Mouse (Mus musculus) myocyte (in vitro differentiated cells): ENCODE measurements around the gene Arhgef3. TPM values are rescaled to one million over a fixed set of nuclear protein-coding genes. Genes with fewer than 3 reads are reported as not detected.

ENCODE experiments used
- H3K27me3 ChIP-seq: one replicate; pipeline ENCODE4 v1.6.1; 2011; ENCODE audit not compliant: control insufficient read depth, insufficient read depth, insufficient read length
- H3K36me3 ChIP-seq: one replicate; pipeline ENCODE4 v1.6.1; 2011; ENCODE audit not compliant: control insufficient read depth, insufficient read depth
- H3K4me2 ChIP-seq: one replicate; pipeline ENCODE4 v1.6.1; 2011; ENCODE audit warnings: low read depth, control low read depth
- H3K4me3 ChIP-seq: one replicate; pipeline ENCODE4 v1.5.1; 2011; ENCODE audit warnings: mild to moderate bottlenecking, control low read depth, moderate library complexity
- H3K79me2 ChIP-seq: one replicate; pipeline ENCODE4 v1.6.1; 2011; ENCODE audit not compliant: control insufficient read depth, insufficient read depth
- H3ac ChIP-seq: one replicate; pipeline ENCODE4 v1.6.1; 2011; ENCODE audit not compliant: control insufficient read depth, insufficient read length
- CEBPB ChIP-seq: IDR thresholded peaks from 2 replicates; pipeline ENCODE4 v1.6.1; 2011; ENCODE audit warnings: mild to moderate bottlenecking, moderate library complexity; ENCODE audit not compliant: poor library complexity, insufficient read depth, severe bottlenecking
- E2F4 ChIP-seq: IDR thresholded peaks from one replicate; pipeline ENCODE4 v1.6.1; 2011; ENCODE audit warnings: mild to moderate bottlenecking, control low read depth, moderate library complexity; ENCODE audit not compliant: insufficient read depth
- MAX ChIP-seq: IDR thresholded peaks from one replicate; pipeline ENCODE4 v1.6.1; 2011; ENCODE audit warnings: low read depth, mild to moderate bottlenecking, control low read depth
- MYOD1 ChIP-seq, 3 experiments: IDR thresholded peaks; one replicate each; pipeline ENCODE4 v1.6.1; 2011; ENCODE audit warnings: control low read depth in 2 of 3, low read depth in 2 of 3, mild to moderate bottlenecking in 2 of 3, moderate library complexity in 1 of 3; ENCODE audit not compliant: insufficient read length in 2 of 3, control insufficient read depth in 1 of 3
- MYOG ChIP-seq, 3 experiments: IDR thresholded peaks; one replicate each; pipeline ENCODE4 v1.6.1; 2011; ENCODE audit warnings: control low read depth in 2 of 3, low read depth in 2 of 3, mild to moderate bottlenecking in 2 of 3; ENCODE audit not compliant: insufficient read length in 2 of 3, control insufficient read depth in 1 of 3, insufficient read depth in 1 of 3
- POLR2A ChIP-seq: IDR thresholded peaks from one replicate; pipeline ENCODE4 v1.6.1; 2011; ENCODE audit warnings: low read depth, mild to moderate bottlenecking, control low read depth, moderate library complexity; ENCODE audit not compliant: insufficient read length
- POLR2AphosphoS2 ChIP-seq: IDR thresholded peaks from one replicate; pipeline ENCODE4 v1.6.1; 2011; ENCODE audit warnings: low read depth, control low read depth; ENCODE audit not compliant: insufficient read length
- REST ChIP-seq: IDR thresholded peaks from one replicate; pipeline ENCODE4 v1.6.1; 2011; ENCODE audit warnings: mild to moderate bottlenecking, control low read depth, moderate library complexity; ENCODE audit not compliant: insufficient read depth, insufficient read length
- SRF ChIP-seq: IDR thresholded peaks from one replicate; pipeline ENCODE4 v1.6.1; 2011; ENCODE audit warnings: low read depth; ENCODE audit not compliant: control insufficient read depth, insufficient read length
- TCF12 ChIP-seq: IDR thresholded peaks from one replicate; pipeline ENCODE4 v1.6.1; 2011; ENCODE audit warnings: mild to moderate bottlenecking, control low read depth; ENCODE audit not compliant: poor library complexity, insufficient read depth, severe bottlenecking
- TCF3 ChIP-seq: IDR thresholded peaks from one replicate; pipeline ENCODE4 v1.6.1; 2011; ENCODE audit warnings: low read depth, control low read depth; ENCODE audit not compliant: insufficient read length
- USF1 ChIP-seq: IDR thresholded peaks from one replicate; pipeline ENCODE4 v1.6.1; 2011; ENCODE audit warnings: low read depth, mild to moderate bottlenecking, control low read depth, moderate library complexity
- polyA plus RNA-seq: library from polyadenylated mRNA; unstranded; fragments of >200 nt; fragmentation: generic; extraction: Trizol; gene quantifications from one replicate; pipeline ENCODE4 v1.2.1, GENCODE M21; 2012; ENCODE audit warnings: missing spikeins

Gene Arhgef3
- polyA plus RNA-seq, 1 experiment, result 6.6 TPM

GRCm38 (mm10) chr14:27155088-27155487, 40.4 kb downstream of the Arhgef3 start:
- H3K36me3 ChIP-seq, result no peaks in the 10 kb centered on the region
- H3K4me2 ChIP-seq, result no peak overlapping the region
- no peak overlapping the region for H3ac ChIP-seq
- H3K79me2 ChIP-seq, result no peaks in the 10 kb centered on the region
- no peak overlapping the region for H3K4me3 ChIP-seq
- H3K27me3 ChIP-seq, result no peaks in the 10 kb centered on the region
- TF ChIP-seq MYOG (IDR thresholded peaks at IDR 0.05; ENCODE audit: control insufficient read depth in 1 of 3, insufficient read depth in 1 of 3, insufficient read length in 2 of 3, low read depth in 2 of 3) (peak; percentile 54 to 83 (median 59)), MYOD1 (IDR thresholded peaks at IDR 0.05; ENCODE audit: control insufficient read depth in 1 of 3, insufficient read length in 2 of 3, low read depth in 2 of 3) (peak in 2 of 3 experiments; percentile 52 to 67), REST (no peak), POLR2A (no peak), CEBPB (no peak), TCF12 (peak; percentile 12), MAX (no peak)

GRCm38 (mm10) chr14:27156032-27156431, 41.3 kb downstream of the Arhgef3 start:
- Histone ChIP-seq H3K27me3 (no peaks in the 10 kb centered on the region), H3K79me2 (no peaks in the 10 kb centered on the region), H3K36me3 (no peaks in the 10 kb centered on the region), H3ac (no peak overlapping the region), H3K4me2 (no peak overlapping the region), H3K4me3 (no peak overlapping the region)
- no peak for TF ChIP-seq POLR2AphosphoS2
- no peak for TF ChIP-seq E2F4
- peak; percentile 53; the same call in 1 of the 2 replicates for TF ChIP-seq CEBPB

GRCm38 (mm10) chr14:27158133-27158532, 43.4 kb downstream of the Arhgef3 start:
- TF ChIP-seq POLR2A (no peak), MYOG (IDR thresholded peaks at IDR 0.05; ENCODE audit: control insufficient read depth in 1 of 3, insufficient read depth in 1 of 3, insufficient read length in 2 of 3, low read depth in 2 of 3) (peak; percentile 14 to 80 (median 40)), MYOD1 (IDR thresholded peaks at IDR 0.05; ENCODE audit: control insufficient read depth in 1 of 3, insufficient read length in 2 of 3, low read depth in 2 of 3) (peak in 2 of 3 experiments; percentile 52 to 75)
- H3K4me2 ChIP-seq, result peak overlapping the region; percentile 46
- H3K27me3 ChIP-seq, result no peaks in the 10 kb centered on the region
- H3K4me3 ChIP-seq, result no peak overlapping the region
- no peak overlapping the region for H3ac ChIP-seq
- H3K79me2 ChIP-seq, result no peaks in the 10 kb centered on the region
- no peaks in the 10 kb centered on the region for H3K36me3 ChIP-seq

- no peaks in the 10 kb centered on the region for H3K27me3 ChIP-seq
- H3K4me2 ChIP-seq, result peak overlapping the region; percentile 46
- H3K79me2 ChIP-seq, result no peaks in the 10 kb centered on the region
- H3K36me3 ChIP-seq, result no peaks in the 10 kb centered on the region
- TF ChIP-seq USF1, result no peak
- TF ChIP-seq TCF12, result peak; percentile 65
- no peak for TF ChIP-seq POLR2AphosphoS2
- no peak for TF ChIP-seq POLR2A
- TF ChIP-seq MYOD1 (IDR thresholded peaks at IDR 0.05; ENCODE audit: control insufficient read depth in 1 of 3, insufficient read length in 2 of 3, low read depth in 2 of 3), result peak; percentile 22 to 79 (median 52)
- TF ChIP-seq TCF3, result no peak
- no peak for TF ChIP-seq CEBPB
- TF ChIP-seq MYOG (IDR thresholded peaks at IDR 0.05; ENCODE audit: control insufficient read depth in 1 of 3, insufficient read depth in 1 of 3, insufficient read length in 2 of 3, low read depth in 2 of 3), result peak in 2 of 3 experiments; percentile 65 to 66
- TF ChIP-seq REST, result no peak
- no peak overlapping the region for H3K4me3 ChIP-seq
- no peak overlapping the region for H3ac ChIP-seq
These were observed 44.1 kb downstream of the Arhgef3 start for GRCm38 (mm10) chr14:27158782-27159181.

- H3K36me3 ChIP-seq, result no peaks in the 10 kb centered on the region
- no peak overlapping the region for H3K4me3 ChIP-seq
- no peaks in the 10 kb centered on the region for H3K79me2 ChIP-seq
- H3K4me2 ChIP-seq, result no peak overlapping the region
- TF ChIP-seq REST (no peak), TCF12 (no peak), TCF3 (no peak), CEBPB (no peak), POLR2AphosphoS2 (no peak)
- no peak overlapping the region for H3ac ChIP-seq
- H3K27me3 ChIP-seq, result no peaks in the 10 kb centered on the region
These were observed 46.1 kb downstream of the Arhgef3 start for GRCm38 (mm10) chr14:27160762-27161161.

GRCm38 (mm10) chr14:27164639-27165038, 49.9 kb downstream of the Arhgef3 start:
- Histone ChIP-seq H3K27me3 (no peaks in the 10 kb centered on the region), H3ac (no peak overlapping the region), H3K4me3 (no peak overlapping the region), H3K36me3 (no peaks in the 10 kb centered on the region), H3K4me2 (no peak overlapping the region), H3K79me2 (no peaks in the 10 kb centered on the region)
- no peak for TF ChIP-seq MAX
- TF ChIP-seq MYOD1 (IDR thresholded peaks at IDR 0.05; ENCODE audit: control insufficient read depth in 1 of 3, insufficient read length in 2 of 3, low read depth in 2 of 3), result no peak
- TF ChIP-seq TCF12, result no peak
- TF ChIP-seq MYOG (IDR thresholded peaks at IDR 0.05; ENCODE audit: control insufficient read depth in 1 of 3, insufficient read depth in 1 of 3, insufficient read length in 2 of 3, low read depth in 2 of 3), result no peak
- TF ChIP-seq SRF, result no peak
- TF ChIP-seq CEBPB, result no peak
- TF ChIP-seq E2F4, result no peak
- TF ChIP-seq TCF3, result no peak
- no peak for TF ChIP-seq POLR2AphosphoS2
- no peak for TF ChIP-seq REST
- TF ChIP-seq POLR2A, result no peak
- no peak for TF ChIP-seq USF1
